Mouse (Mus musculus): ENCODE measurements at regions not wholly inside any gene's neighbourhood (a gene's known extent, or its start where the extent isn't known, plus 50 kb on each side); places are given as distances from the start of the nearest gene placed in this dataset.

DNA sequence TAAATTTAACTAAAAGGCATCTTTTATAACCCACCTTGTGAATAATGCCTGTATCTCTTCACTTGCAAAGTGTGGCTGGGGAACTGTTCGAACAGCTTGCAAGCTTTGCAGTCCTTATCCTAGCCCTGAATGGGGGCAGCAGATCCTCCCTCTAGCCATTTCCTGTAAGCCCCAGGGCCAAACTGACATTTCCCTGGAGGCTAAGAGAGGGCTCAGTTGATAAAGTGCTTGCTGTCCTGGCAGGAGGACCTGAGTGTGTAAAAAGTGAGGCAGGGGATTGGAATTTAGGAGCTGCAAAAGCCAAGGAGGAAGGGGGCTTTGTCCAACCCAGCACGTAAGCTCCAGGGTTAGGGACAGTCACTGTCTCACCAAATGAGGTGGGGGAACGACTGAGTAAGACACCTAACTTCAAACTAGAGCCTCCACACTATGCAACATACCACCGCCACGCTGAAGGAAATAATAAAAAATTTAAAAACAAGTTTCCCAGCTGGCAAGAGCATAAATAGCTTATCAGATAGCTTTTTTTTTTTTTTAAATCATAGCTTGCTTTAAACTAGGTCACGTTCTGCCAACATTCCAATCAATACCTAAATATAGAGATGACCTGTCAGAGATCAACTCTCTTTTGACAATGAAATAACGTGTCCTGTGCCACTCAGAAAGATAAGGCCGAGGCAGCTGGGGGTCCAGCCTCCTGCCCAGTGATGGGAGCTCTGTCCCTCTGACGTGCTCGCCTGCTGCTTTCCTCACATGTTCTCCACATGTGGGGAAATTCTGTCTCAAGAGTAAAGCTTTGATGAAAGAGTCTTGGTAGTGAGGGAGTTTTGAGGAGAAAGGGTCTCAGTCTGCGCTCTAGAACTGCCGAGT lies 146.0 kb downstream of the Zfp36l1 start:
- no peak for DNase-seq

DNA sequence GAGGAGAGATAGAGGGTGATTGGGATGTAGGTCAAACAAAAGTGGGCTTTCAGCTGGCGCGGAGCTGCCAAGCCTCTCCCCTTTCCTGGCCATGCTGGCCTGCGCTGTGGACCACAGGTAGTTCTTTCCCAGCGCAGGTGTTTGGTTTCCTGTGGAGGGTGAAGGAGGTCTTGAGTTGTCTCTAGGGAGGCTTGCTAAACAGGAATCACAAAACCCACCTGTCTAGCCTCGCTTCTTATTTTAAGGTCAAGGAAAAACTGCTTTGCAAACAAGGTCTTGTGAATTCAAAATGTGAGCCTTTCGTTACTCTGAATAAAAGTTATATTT lies 146.6 kb downstream of the Zfp36l1 start:
- DNase-seq: no peak

- DNase-seq: peak; percentile 44
These were observed 147.1 kb downstream of the Zfp36l1 start for GRCm38 (mm10) chr12:79965471-79966288.

DNA sequence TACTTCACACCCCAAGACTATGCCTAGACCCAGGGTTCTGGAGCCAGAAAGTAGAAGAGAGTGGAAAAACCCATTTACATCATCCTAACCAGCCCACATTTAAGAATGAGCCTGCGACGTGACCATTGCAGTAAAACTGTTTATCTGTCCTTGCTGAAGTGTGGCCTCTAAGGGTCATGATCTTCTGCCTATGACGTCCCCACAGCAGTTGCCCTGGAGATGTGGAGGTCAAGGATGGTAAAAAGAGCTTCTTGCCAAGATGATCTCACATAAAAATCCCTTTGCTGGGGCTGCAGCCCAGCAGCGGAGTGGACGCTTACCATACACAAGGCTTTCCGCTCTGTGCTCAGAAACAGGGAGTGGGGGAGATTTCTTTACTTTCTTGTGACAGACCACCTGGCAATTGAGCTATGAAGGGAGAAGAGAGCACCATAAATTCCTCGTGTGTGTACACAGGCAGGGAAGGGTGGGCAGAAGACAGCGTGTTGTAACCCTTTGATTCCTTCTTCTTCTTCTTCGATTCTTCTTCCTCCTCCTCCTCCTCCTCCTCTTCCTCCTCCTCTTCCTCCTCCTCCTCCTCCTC lies 149.3 kb downstream of the Zfp36l1 start:
- no peak for DNase-seq

GRCm38 (mm10) chr12:79962649-79963236 lies 150.1 kb downstream of the Zfp36l1 start:
- DNase-seq: no peak

DNA sequence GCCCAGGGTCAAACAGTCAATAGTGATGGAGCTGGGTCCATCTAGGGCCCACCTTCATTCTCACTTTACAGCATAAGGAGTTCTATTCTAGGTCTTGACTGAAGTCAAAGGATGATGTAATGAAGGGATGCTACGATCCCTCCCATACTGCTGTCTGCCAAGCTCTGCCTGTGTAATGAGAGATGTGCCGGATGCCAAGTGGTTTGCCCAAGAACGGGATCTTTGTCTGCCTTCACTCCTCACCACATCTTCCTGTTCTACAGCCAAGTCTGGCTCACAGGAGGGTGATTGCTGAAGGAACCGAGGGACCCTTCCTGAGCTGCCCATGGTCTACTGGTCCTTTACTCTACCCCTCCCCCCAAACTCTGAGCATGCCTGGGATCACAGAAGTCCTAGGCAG lies 150.9 kb downstream of the Zfp36l1 start:
- DNase-seq: peak; percentile 35

GRCm38 (mm10) chr12:79961076-79961475 lies 151.7 kb downstream of the Zfp36l1 start:
- no peak for DNase-seq

GRCm38 (mm10) chr12:79960446-79960845 lies 152.4 kb downstream of the Zfp36l1 start:
- no peak for DNase-seq

DNA sequence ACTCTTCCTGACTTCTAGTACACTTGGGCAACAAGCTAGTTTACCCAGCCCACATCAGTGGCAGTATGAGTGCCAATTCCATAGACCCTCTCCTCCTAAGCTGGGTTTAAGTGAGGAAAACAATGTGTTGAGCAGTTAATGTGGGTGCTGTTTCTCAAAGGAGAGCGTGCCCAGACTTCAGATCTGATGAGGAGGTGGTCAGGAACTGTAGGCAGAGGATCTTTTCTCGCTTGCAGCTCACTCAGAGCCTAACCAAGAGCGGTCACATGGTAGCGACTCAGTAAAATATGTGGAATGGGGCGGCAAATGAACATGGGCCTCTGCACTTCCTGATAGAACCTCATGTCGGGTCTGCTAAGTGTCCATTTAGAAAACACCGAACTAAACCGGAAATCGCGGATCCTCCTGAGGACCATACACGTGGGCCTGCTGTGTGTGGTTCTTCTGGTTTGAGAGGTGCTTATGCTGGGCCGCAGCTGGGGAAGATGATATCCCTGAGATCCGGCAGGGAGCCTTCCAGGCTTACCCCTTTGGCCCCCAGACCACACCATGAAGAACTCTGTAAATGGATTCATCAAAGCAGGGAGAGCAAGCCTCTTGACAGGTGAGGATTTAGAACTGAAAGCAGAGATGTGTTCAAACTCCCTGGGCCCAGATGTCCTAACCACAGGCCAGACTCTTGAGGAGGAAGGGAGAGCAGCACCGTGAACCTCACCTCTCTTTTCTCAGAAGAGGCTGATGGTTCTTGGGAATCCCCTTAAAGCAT lies 153.1 kb downstream of the Zfp36l1 start:
- no peak for DNase-seq

DNA sequence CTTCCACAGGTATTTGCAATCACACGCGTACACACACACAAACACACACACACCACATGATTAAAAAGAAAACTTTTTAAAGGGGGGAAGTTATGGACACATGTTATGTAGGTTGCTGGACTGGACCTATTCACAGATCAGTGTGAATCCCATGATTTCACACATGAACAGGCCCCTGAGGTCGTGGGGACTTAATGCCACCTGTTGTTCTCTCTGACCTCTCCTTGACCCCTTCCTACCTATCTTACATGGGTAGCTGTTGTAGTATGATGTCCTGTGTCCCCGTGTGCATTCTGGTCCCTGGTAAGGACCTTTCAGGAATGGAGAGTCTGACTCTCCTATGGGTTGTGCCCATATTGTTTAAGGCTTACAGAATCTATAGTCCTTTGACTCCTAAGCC lies 155.6 kb downstream of the Zfp36l1 start:
- no peak for DNase-seq

DNA sequence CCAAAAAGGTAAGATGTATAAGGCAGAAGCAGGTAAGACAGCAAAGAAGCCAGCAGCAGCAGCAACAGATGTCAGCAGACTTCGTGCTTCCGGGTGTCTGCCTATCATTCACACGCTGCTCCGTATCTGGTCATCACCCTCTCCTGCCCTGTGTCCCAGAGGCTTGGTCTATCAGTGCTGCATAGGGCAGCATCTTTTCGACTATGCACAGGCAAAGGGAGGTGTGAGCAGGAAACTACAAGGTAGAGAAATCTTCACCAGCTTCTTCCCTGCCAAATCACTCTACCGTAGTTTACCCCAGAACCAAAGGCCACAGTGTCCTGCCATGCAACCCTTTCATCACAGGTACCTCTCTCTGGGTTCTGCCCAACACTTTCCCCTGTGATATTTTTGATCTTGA lies 156.5 kb downstream of the Zfp36l1 start:
- DNase-seq: no peak

DNA sequence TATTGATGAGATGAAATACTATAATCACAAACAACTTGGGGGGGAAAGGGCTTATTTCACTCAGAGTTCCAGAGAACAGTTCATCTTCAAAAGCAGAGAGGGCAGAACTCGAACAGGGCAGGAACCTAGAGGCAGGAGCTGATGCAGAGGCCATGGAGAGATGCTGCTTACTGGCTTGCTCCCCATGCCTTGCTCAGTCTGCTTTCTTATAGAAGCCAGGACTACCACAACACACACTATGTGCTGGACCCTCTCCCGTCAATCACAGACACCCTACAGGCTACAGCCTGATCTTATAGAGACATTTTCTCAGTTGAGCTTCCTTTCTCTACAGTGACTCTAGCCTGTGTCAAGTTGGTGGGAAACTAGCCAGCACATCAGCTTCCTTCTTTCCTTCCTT lies 157.3 kb downstream of the Zfp36l1 start:
- no peak for DNase-seq

GRCm38 (mm10) chr12:79950579-79951112 lies 162.2 kb downstream of the Zfp36l1 start:
- DNase-seq: no peak

- DNase-seq: no peak
These were observed 163.6 kb downstream of the Zfp36l1 start for GRCm38 (mm10) chr12:79949101-79949824.

GRCm38 (mm10) chr12:79947574-79947973 lies 165.2 kb downstream of the Zfp36l1 start:
- no peak for DNase-seq

DNA sequence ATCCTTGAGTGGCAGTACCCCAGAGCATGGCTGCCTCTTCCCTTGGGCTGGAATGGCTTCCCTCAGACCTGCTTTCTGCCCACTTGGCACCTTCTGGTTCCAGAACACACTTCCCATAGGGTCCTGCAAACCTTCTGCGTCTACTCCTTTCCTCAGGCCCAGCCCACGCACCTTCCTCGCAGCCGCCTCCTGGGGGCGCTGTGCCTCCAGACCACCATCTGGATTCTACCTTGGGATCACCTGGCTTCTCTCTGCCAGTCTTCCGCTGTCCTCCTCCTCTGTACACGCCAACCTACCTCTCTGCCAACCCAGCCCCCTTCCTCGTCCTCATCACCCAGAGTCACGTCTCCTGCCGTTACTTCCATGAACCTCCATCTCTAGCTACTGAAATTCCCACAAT lies 166.0 kb downstream of the Zfp36l1 start:
- no peak for DNase-seq

DNA sequence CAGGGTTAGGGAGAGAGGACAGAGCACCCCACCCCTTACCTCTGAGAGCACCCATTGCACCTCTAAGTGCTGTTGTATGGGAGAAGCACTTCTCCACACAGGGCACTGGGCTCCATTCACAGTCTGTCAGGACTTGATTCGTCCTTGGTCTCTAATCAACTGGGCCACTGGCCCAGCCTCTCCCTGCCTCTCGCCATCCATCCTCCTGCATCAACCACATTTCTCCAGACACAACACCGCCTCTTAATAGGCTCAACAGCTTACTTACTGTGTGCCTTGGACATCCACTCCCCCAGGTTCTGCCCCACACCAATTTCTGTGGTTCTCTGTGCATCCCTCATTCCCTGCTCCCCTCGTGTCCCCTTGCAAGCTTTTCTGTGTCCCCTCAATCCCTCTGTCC lies 166.9 kb downstream of the Zfp36l1 start:
- DNase-seq: no peak

DNA sequence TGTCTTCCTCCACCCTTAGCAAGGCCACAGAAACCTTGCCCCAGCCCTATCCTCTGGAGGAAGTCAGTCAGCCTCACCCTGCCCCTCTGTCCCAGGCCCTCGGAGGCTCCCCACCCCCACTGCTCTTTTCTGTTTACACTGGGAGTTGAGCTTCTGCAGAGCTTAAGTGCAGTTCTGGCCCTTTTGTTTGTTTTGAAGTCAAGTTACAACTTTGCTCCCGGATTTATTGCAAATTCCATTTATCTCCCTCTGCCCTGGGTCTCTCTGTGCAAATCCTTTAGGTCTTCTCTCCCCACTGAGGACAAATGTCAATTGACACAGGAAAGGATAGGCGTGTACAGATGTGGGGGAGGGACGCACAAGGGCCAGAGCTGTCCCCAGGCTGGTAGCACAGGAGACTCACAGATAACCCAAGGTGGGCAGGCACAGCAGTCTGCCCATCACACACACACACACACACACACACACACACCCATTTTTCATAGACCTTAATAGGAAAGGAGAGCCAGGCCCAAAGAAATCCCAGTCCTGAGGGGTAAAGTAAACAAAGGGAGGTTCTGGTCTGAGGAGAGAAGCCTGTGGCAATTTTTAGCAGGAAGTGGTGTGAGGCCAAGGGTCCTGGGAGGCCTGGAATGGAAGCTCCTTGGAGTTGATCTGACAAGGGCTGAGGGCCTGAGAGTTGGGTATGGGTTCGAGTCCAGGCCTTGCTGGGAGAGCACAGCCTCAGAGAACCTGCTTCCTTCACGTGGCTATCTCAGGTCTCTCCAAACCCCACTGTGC lies 167.9 kb downstream of the Zfp36l1 start:
- no peak for DNase-seq

DNA sequence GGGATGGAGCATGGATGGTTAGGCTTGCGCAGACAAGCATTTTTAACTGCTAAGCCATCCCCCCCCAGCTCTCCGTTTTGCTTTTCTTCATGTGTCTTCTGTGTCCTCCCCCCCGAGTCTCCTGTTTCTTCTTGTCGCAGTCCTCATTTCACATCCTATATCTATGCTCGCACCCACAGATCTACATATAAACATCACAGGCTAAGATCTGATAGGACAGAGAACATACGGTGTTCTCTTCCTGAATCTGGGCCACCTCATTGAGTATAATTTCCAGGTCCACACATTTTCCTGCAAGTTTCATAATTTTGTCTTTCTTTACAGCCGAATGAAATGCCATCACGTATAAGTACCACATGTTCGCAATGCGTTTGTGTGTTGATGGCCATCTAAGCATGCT lies 168.7 kb downstream of the Zfp36l1 start:
- no peak for DNase-seq

DNA sequence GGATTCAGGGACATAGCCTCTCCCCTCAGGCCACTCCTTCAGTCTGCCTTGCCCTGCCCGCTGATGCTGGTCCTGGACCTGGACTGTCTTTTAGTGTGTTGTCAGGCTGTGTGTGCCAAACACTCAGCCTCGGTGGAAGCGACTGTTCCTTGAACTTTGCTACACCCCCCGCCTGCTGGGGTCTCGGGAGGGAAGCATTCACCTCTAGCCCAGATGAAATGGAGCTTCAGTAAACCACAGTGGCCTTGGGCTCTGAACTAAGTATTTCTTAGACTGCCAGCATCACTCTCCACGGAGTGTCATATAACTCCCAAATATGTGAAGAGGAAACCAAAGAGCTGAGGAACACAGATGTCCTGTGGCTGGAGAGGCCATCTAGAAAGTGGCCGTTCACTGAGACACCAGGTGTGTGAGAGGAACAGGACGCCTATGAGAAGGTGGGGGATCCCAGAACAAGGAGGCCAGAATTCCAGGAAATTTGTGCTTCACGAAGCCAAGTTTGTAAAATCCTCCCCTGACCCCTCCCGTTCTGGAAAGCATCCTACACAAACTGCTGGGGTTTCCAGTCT lies 170.2 kb downstream of the Zfp36l1 start:
- no peak for DNase-seq

- no peak for DNase-seq
These were observed 171.0 kb downstream of the Zfp36l1 start for GRCm38 (mm10) chr12:79941828-79942227.

All from layer of hippocampus, adult 9-11 months (tissue).